Mouse (Mus musculus) stomach, embryonic 14.5 days (tissue): ENCODE data around the gene Nek2. TPM values are rescaled to one million over a fixed set of nuclear protein-coding genes. Genes with fewer than 3 reads are reported as not detected.

Experiments
- ATAC-seq: fragments of 200-750 bp; cut with Nextera tagmentation; 2 replicates; pipeline ENCODE4 v1.8.0; 2017; ENCODE audit warnings: low read depth, moderate TSS enrichment; ENCODE audit not compliant: insufficient number of reproducible peaks, insufficient read depth, low FRiP score
- H3K27ac ChIP-seq: fragments of 300-500 bp; sonication (generic); 2 replicates; pipeline ENCODE4 v1.5.1; 2014; ENCODE audit warnings: mild to moderate bottlenecking, low read length, moderate library complexity, mixed read lengths
- H3K27me3 ChIP-seq: fragments of 300-500 bp; sonication (generic); 2 replicates; pipeline ENCODE4 v1.6.1; 2014; ENCODE audit warnings: low read length, control low read depth, mixed read lengths; ENCODE audit not compliant: control insufficient read depth, insufficient read depth
- H3K36me3 ChIP-seq: fragments of 300-500 bp; sonication (generic); 2 replicates; pipeline ENCODE4 v1.6.1; 2014; ENCODE audit warnings: mild to moderate bottlenecking, control low read depth, low read length, moderate library complexity, mixed read lengths; ENCODE audit not compliant: control insufficient read depth, insufficient read depth
- H3K4me1 ChIP-seq: fragments of 300-500 bp; sonication (generic); 2 replicates; pipeline ENCODE4 v1.6.1; 2014; ENCODE audit warnings: low read length, control low read depth, mixed read lengths; ENCODE audit not compliant: control insufficient read depth, insufficient read depth
- H3K4me2 ChIP-seq: fragments of 300-500 bp; sonication (generic); replicated peaks from 2 replicates; pipeline ENCODE4 v1.6.1; 2014; ENCODE audit warnings: low read depth, low read length, control low read depth
- H3K4me3 ChIP-seq: fragments of 300-500 bp; sonication (generic); 2 replicates; pipeline ENCODE4 v1.5.1; 2014; ENCODE audit warnings: low read depth, low read length, control low read depth
- H3K9ac ChIP-seq: fragments of 300-500 bp; sonication (generic); replicated peaks from 2 replicates; pipeline ENCODE4 v1.6.1; 2014; ENCODE audit warnings: low read depth, mild to moderate bottlenecking, control low read depth, low read length, moderate library complexity, mixed read lengths
- H3K9me3 ChIP-seq: fragments of 300-500 bp; sonication (generic); 2 replicates; pipeline ENCODE4 v1.6.1; 2016; ENCODE audit warnings: low read depth, low read length, control low read depth; ENCODE audit not compliant: control insufficient read depth
- WGBS: fragments of 180-500 bp; shearing (Covaris S2); extraction: QIAGEN DNeasy Blood & Tissue Kit; methylation state at CpG from one replicate; pipeline ENCODE4 v1.1.7; 2014; 5-methylcytosine and 5-hydroxymethylcytosine counted together
- polyA plus RNA-seq: library from polyadenylated mRNA; unstranded; fragments of >200 nt; fragmentation: Nextera tagmentation; extraction: Ambion mirVana; gene quantifications from 2 replicates; pipeline ENCODE4 v1.2.1, GENCODE M21; 2014

The Nek2 gene
- polyA plus RNA-seq, 1 experiment from 2014 or later = 31.0 TPM

- no peaks in the 10 kb centered on the region for H3K27me3 ChIP-seq
- no peak overlapping the region for H3K4me3 ChIP-seq
- WGBS = 50% methylated on average over 10 of the region's 10 CpGs
- peaks cover 8% of the 10 kb centered on the region; the same call in 1 of the 2 replicates for H3K4me1 ChIP-seq
- H3K9me3 ChIP-seq = no peaks in the 10 kb centered on the region
- H3K4me2 ChIP-seq = no peak overlapping the region
- H3K9ac ChIP-seq = no peak overlapping the region
- no peak for ATAC-seq
- H3K36me3 ChIP-seq = no peaks in the 10 kb centered on the region
- no peak overlapping the region for H3K27ac ChIP-seq
Measured at GRCm38 (mm10) chr1:191877681-191878080, 56.4 kb downstream of the Nek2 start.

GRCm38 (mm10) chr1:191878518-191878921 is 57.3 kb downstream of the Nek2 start:
- Histone ChIP-seq H3K27me3 (no peaks in the 10 kb centered on the region), H3K4me2 (no peak overlapping the region), H3K36me3 (no peaks in the 10 kb centered on the region), H3K4me3 (no peak overlapping the region), H3K9ac (no peak overlapping the region), H3K9me3 (no peaks in the 10 kb centered on the region), H3K27ac (no peak overlapping the region), H3K4me1 (peaks cover 8% of the 10 kb centered on the region; the same call in 1 of the 2 replicates)
- no peak for ATAC-seq
- WGBS = 52% methylated on average over 4 of the region's 4 CpGs

- Histone ChIP-seq H3K4me2 (no peak overlapping the region), H3K36me3 (no peaks in the 10 kb centered on the region), H3K27ac (no peak overlapping the region), H3K9ac (no peak overlapping the region), H3K4me1 (peaks cover 8% of the 10 kb centered on the region; the same call in 1 of the 2 replicates), H3K4me3 (no peak overlapping the region), H3K9me3 (no peaks in the 10 kb centered on the region), H3K27me3 (no peaks in the 10 kb centered on the region)
- 83% methylated on average over 3 of the region's 3 CpGs for WGBS
- ATAC-seq = no peak
Measured at GRCm38 (mm10) chr1:191880247-191880646, 59.0 kb downstream of the Nek2 start.

- Histone ChIP-seq H3K4me3 (no peak overlapping the region), H3K4me1 (peaks cover 8% of the 10 kb centered on the region; the same call in 1 of the 2 replicates), H3K27me3 (no peaks in the 10 kb centered on the region), H3K36me3 (no peaks in the 10 kb centered on the region), H3K27ac (no peak overlapping the region), H3K9me3 (no peaks in the 10 kb centered on the region), H3K9ac (no peak overlapping the region), H3K4me2 (no peak overlapping the region)
- WGBS = 72% methylated on average over 8 of the region's 8 CpGs
- ATAC-seq = no peak
Measured at GRCm38 (mm10) chr1:191880921-191881609, 59.8 kb downstream of the Nek2 start.

- Histone ChIP-seq H3K9me3 (no peaks in the 10 kb centered on the region), H3K36me3 (no peaks in the 10 kb centered on the region), H3K9ac (no peak overlapping the region), H3K4me2 (no peak overlapping the region), H3K4me1 (peaks cover 8% of the 10 kb centered on the region; the same call in 1 of the 2 replicates), H3K27me3 (no peaks in the 10 kb centered on the region), H3K4me3 (no peak overlapping the region), H3K27ac (no peak overlapping the region)
- 53% methylated on average over 2 of the region's 2 CpGs for WGBS
- no peak for ATAC-seq
Measured at GRCm38 (mm10) chr1:191881663-191882062, 60.4 kb downstream of the Nek2 start.

Other genes with a start within 250 kb of the Nek2 start
- gene Dtl, start 245.9 kb upstream of the Nek2 start, polyA plus RNA-seq = 61.5 and 62.7 TPM in 2 replicates
- 60.6 and 63.4 TPM in 2 replicates for gene Ints7, start 245.8 kb upstream of the Nek2 start, polyA plus RNA-seq
- 23.8 and 26.4 TPM in 2 replicates for gene Lpgat1, start 103.6 kb upstream of the Nek2 start, polyA plus RNA-seq
- gene Slc30a1, start 85.3 kb downstream of the Nek2 start, polyA plus RNA-seq = 1.5 and 1.7 TPM in 2 replicates
- 0.28 and 0.41 TPM in 2 replicates for gene Rd3, start 155.9 kb downstream of the Nek2 start, polyA plus RNA-seq